Mouse (Mus musculus): Measurements from ENCODE around the gene Rnf24.

GRCm38 (mm10) chr2:131309296-131309695 is 43.4 kb downstream of the Rnf24 start:
- no peak for TF ChIP-seq POLR2A (IDR thresholded peaks at IDR 0.05; ENCODE audit: borderline replicate concordance, insufficient read depth, low read length)
- no peak for TF ChIP-seq CTCF (IDR thresholded peaks at IDR 0.05; ENCODE audit: borderline replicate concordance, insufficient read depth, low read depth, low read length)
